Mouse (Mus musculus): ENCODE data around the gene Plppr2. TPM values are rescaled to one million over a fixed set of nuclear protein-coding genes. Genes with fewer than 3 reads are reported as not detected.

Gene Plppr2
- polyA plus RNA-seq, 1 experiment: 14.9 TPM

GRCm38 (mm10) chr9:21918035-21918592 lies 18.7 kb upstream of the Plppr2 start, which contains the start of gene Rab3d:
TSS of gene Rab3d (minus strand) at chr9:21918192.
- Histone ChIP-seq H3K27ac (ENCODE audit: insufficient read depth, low read length) (no peak within 1 kb of the TSS), H3K4me1 (ENCODE audit: control insufficient read depth, insufficient read depth, low read length) (no peaks in the 10 kb centered on the region), H3K4me3 (ENCODE audit: insufficient read depth, low read length) (peak within 1 kb of the TSS; percentile 47)
- TF ChIP-seq POLR2A (IDR thresholded peaks at IDR 0.05; ENCODE audit: low read depth, low read length) (peak; percentile 60), CTCF (IDR thresholded peaks at IDR 0.05; ENCODE audit: borderline replicate concordance, insufficient read depth, low read length) (no peak)

GRCm38 (mm10) chr9:21918692-21919384 lies 18.0 kb upstream of the Plppr2 start:
- no peak overlapping the region for H3K27ac ChIP-seq (ENCODE audit: insufficient read depth, low read length)
- H3K4me3 ChIP-seq (ENCODE audit: insufficient read depth, low read length): no peak overlapping the region
- TF ChIP-seq CTCF (IDR thresholded peaks at IDR 0.05; ENCODE audit: borderline replicate concordance, insufficient read depth, low read length): no peak
- no peak for TF ChIP-seq POLR2A (IDR thresholded peaks at IDR 0.05; ENCODE audit: low read depth, low read length)
- H3K4me1 ChIP-seq (ENCODE audit: control insufficient read depth, insufficient read depth, low read length): 0 out of 2 replicates have a peak, but pooled peaks cover 3% of the 10 kb centered on the region

- no peak overlapping the region for H3K4me3 ChIP-seq (ENCODE audit: insufficient read depth, low read length)
- H3K4me1 ChIP-seq (ENCODE audit: control insufficient read depth, insufficient read depth, low read length): peaks cover 5% of the 10 kb centered on the region; the same call in 1 of the 2 replicates
- no peak for TF ChIP-seq CTCF (IDR thresholded peaks at IDR 0.05; ENCODE audit: borderline replicate concordance, insufficient read depth, low read length)
- no peak for TF ChIP-seq POLR2A (IDR thresholded peaks at IDR 0.05; ENCODE audit: low read depth, low read length)
- 0 out of 2 replicates have a peak overlapping the region, but pooled peaks have one; percentile 24 for H3K27ac ChIP-seq (ENCODE audit: insufficient read depth, low read length)
Measured at GRCm38 (mm10) chr9:21923036-21923435, 13.8 kb upstream of the Plppr2 start.

DNA sequence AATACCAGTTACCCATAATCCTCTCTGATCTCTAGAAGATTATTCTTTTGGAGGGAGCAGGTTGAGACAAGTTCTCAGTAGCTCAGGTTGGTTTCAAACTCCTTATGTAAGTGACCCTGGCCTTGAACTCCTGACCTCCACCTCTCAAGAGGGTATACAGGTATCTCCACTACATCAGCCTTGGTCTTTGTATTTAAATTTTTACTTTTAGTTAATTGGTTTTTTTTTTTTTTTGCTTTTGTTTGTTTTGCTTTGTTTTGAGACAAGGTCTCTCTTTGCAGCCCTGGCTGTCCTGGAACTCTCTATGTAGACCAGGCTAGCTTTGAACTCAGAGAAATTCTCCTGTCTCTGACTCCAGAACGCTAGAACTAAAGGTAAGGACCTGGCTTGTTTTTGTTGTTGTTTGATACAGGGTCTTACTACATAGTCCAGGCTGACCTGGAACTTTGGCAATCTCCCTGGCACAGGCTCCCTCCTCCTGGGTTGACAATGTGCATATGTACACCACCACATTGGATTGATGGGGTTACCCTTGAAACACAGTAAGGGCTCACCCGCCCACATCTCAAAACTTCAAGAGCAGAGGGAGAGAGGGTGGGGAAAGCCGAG lies 13.2 kb upstream of the Plppr2 start:
- Histone ChIP-seq H3K4me3 (ENCODE audit: insufficient read depth, low read length) (no peak overlapping the region), H3K27ac (ENCODE audit: insufficient read depth, low read length) (peak overlapping the region; percentile 24; the same call in 1 of the 2 replicates), H3K4me1 (ENCODE audit: control insufficient read depth, insufficient read depth, low read length) (peaks cover 5% of the 10 kb centered on the region; the same call in 1 of the 2 replicates)
- no peak for TF ChIP-seq CTCF (IDR thresholded peaks at IDR 0.05; ENCODE audit: borderline replicate concordance, insufficient read depth, low read length)
- TF ChIP-seq POLR2A (IDR thresholded peaks at IDR 0.05; ENCODE audit: low read depth, low read length): no peak

- H3K27ac ChIP-seq (ENCODE audit: insufficient read depth, low read length): peak overlapping the region; percentile 21; the same call in 1 of the 2 replicates
- peaks cover 5% of the 10 kb centered on the region; the same call in 1 of the 2 replicates for H3K4me1 ChIP-seq (ENCODE audit: control insufficient read depth, insufficient read depth, low read length)
- TF ChIP-seq POLR2A (IDR thresholded peaks at IDR 0.05; ENCODE audit: low read depth, low read length) (no peak), CTCF (IDR thresholded peaks at IDR 0.05; ENCODE audit: borderline replicate concordance, insufficient read depth, low read length) (no peak)
- H3K4me3 ChIP-seq (ENCODE audit: insufficient read depth, low read length): no peak overlapping the region
Measured at GRCm38 (mm10) chr9:21924099-21924493, 12.7 kb upstream of the Plppr2 start.

DNA sequence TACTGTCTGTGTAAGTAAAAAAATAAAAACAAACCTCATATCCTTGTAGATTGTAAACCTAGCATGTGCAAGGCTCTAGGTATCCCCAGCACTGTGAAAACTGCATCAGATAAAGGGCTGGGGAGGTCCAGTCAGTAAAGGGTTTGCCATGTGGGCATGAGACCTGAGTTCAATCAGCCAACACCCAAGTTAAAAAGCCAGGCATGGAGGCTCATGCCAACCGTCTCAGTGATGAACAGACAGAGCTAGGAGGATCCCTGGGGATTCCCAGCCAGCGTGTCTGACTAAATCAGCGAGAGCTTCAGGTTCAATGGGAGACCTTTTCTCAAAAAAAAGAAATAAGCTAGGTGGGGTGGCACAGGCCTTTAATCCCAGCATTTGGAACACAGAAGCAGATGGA lies 11.8 kb upstream of the Plppr2 start:
- TF ChIP-seq CTCF (IDR thresholded peaks at IDR 0.05; ENCODE audit: borderline replicate concordance, insufficient read depth, low read length): no peak
- TF ChIP-seq POLR2A (IDR thresholded peaks at IDR 0.05; ENCODE audit: low read depth, low read length): no peak
- peaks cover 5% of the 10 kb centered on the region; the same call in 1 of the 2 replicates for H3K4me1 ChIP-seq (ENCODE audit: control insufficient read depth, insufficient read depth, low read length)
- H3K27ac ChIP-seq (ENCODE audit: insufficient read depth, low read length): no peak overlapping the region
- H3K4me3 ChIP-seq (ENCODE audit: insufficient read depth, low read length): no peak overlapping the region

- TF ChIP-seq CTCF (IDR thresholded peaks at IDR 0.05; ENCODE audit: borderline replicate concordance, insufficient read depth, low read length) (no peak), POLR2A (IDR thresholded peaks at IDR 0.05; ENCODE audit: low read depth, low read length) (no peak)
- Histone ChIP-seq H3K27ac (ENCODE audit: insufficient read depth, low read length) (no peak overlapping the region), H3K4me1 (ENCODE audit: control insufficient read depth, insufficient read depth, low read length) (peaks cover 5% of the 10 kb centered on the region; the same call in 1 of the 2 replicates), H3K4me3 (ENCODE audit: insufficient read depth, low read length) (no peak overlapping the region)
Measured at GRCm38 (mm10) chr9:21925506-21925905, 11.3 kb upstream of the Plppr2 start.

GRCm38 (mm10) chr9:21926155-21926554 lies 10.7 kb upstream of the Plppr2 start:
- Histone ChIP-seq H3K4me1 (ENCODE audit: control insufficient read depth, insufficient read depth, low read length) (peaks cover 5% of the 10 kb centered on the region; the same call in 1 of the 2 replicates), H3K27ac (ENCODE audit: insufficient read depth, low read length) (no peak overlapping the region), H3K4me3 (ENCODE audit: insufficient read depth, low read length) (peak overlapping the region; percentile 54; the same call in 1 of the 2 replicates)
- TF ChIP-seq CTCF (IDR thresholded peaks at IDR 0.05; ENCODE audit: borderline replicate concordance, insufficient read depth, low read length) (no peak), POLR2A (IDR thresholded peaks at IDR 0.05; ENCODE audit: low read depth, low read length) (no peak)

DNA sequence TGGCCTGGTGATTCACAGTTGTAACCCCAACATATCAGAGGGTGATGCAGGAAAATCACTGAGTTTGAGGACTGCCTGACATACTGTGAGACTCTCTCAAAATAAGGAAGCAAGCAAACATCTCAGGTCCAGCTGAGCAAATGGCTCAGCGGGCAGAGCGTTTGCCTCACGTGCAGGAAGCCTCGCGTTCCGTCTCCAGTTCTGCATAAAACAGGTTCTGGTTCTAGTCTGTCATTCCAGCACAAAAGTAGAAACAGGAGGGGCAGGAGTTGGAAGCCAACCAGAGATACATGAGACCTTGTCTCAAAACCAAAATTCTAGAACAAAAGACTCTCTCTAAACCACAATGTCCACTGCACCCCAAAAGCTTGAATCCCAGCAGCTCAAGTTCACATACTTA lies 10.0 kb upstream of the Plppr2 start:
- Histone ChIP-seq H3K4me1 (ENCODE audit: control insufficient read depth, insufficient read depth, low read length) (peaks cover 5% of the 10 kb centered on the region; the same call in 1 of the 2 replicates), H3K4me3 (ENCODE audit: insufficient read depth, low read length) (peak overlapping the region; percentile 54), H3K27ac (ENCODE audit: insufficient read depth, low read length) (peak overlapping the region; percentile 20; the same call in 1 of the 2 replicates)
- no peak for TF ChIP-seq POLR2A (IDR thresholded peaks at IDR 0.05; ENCODE audit: low read depth, low read length)
- no peak for TF ChIP-seq CTCF (IDR thresholded peaks at IDR 0.05; ENCODE audit: borderline replicate concordance, insufficient read depth, low read length)

Measured in embryonic fibroblast, embryonic 13.5 days (primary cell).